ENCODE assay signal across 10 mouse cellular contexts in genomic region chr12:76430879-76431406, GRCm38 (mm10). TPM values are rescaled to one million over a fixed set of nuclear protein-coding genes. Genes with fewer than 3 reads are reported as not detected.
DNase-seq lines count a peak whose midpoint lies in the region.
"Had no signal": no experiment of that assay in that cellular context is flagged by ENCODE, and none has a peak within 500 bp of the region (broad histone marks: within the 10 kb centered on the region; RNA-seq: fewer than 3 reads in every experiment).

No protein-coding gene starts in this region.

- intact Hi-C loops in gastrocnemius, postnatal 14 days (cut with DNase I; ENCODE audit: low total_unique reads): no loop called here
- intact Hi-C loops in left cerebral cortex, postnatal 25 days (cut with DNase I): no loop called here

- DNase-seq in gastrocnemius, postnatal 14 days: peak; percentile 16
- DNase-seq in gastrocnemius, adult 8-10 months (ENCODE audit: low spot score in 2 of 2): no peak
- DNase-seq in left cerebral cortex, postnatal 25 days (ENCODE audit: low spot score in 2 of 2): peak; percentile 26 to 28
- no peak for DNase-seq in left cerebral cortex, adult 11 months (ENCODE audit: low spot score)
- peak; percentile 33 for DNase-seq in adrenal gland, postnatal 36 days
- peak; percentile 12 for DNase-seq in layer of hippocampus, adult 11-12 months (ENCODE audit: low spot score)
- DNase-seq in cerebellum, adult 9-11 months: no peak
- DNase-seq: cerebellum, adult 18-20 months; lung, postnatal 4 days; thymus, postnatal 4 days had no signal

RNA-seq across cellular contexts. Expression of gene Ppp1r36, which starts 13.6 kb away (rescaled TPM):
- under 1 TPM; 0.31 to 0.51 TPM for total RNA-seq in gastrocnemius, postnatal 14 days (2021)
- not detected for total RNA-seq in gastrocnemius, adult 8-10 months (2022)
- total RNA-seq in left cerebral cortex, postnatal 25 days (2021): 1 to 10 TPM in 1 of 2 experiments, under 1 TPM in 1; 0.39 to 1.3 TPM
- not detected for total RNA-seq in adrenal gland, postnatal 36 days (2021)

RNA-seq across cellular contexts. Expression of gene Hspa2, which starts 27.0 kb away (rescaled TPM):
- 10 to 100 TPM in 1 of 2 experiments, 1 to 10 TPM in 1; 8.7 to 12.7 TPM for total RNA-seq in gastrocnemius, postnatal 14 days (2021)
- total RNA-seq in gastrocnemius, adult 8-10 months (2022): 1 to 10 TPM; 4.3 to 7.3 (median 4.8) TPM
- total RNA-seq in left cerebral cortex, postnatal 25 days (2021): 10 to 100 TPM; 61.3 to 67.4 TPM
- total RNA-seq in adrenal gland, postnatal 36 days (2021): 10 to 100 TPM; 18.5 to 21.5 TPM

Comparison
In these comparisons a context has a peak if more than half of its experiments do, and no peak if none do; other contexts are left out.
1. DNase-seq: peak in gastrocnemius, postnatal 14 days (single experiment), left cerebral cortex, postnatal 25 days (2 of 2), adrenal gland, postnatal 36 days (2 of 2) and layer of hippocampus, adult 11-12 months (single experiment); none in gastrocnemius, adult 8-10 months (0 of 2), left cerebral cortex, adult 11 months (single experiment) and cerebellum, adult 9-11 months (single experiment).